Mouse (Mus musculus): ENCODE measurements around the gene Kcnip3. TPM values are rescaled to one million over a fixed set of nuclear protein-coding genes. Genes with fewer than 3 reads are reported as not detected.

Gene Kcnip3
- polyA plus RNA-seq, 1 experiment from 2014 or later: 2.2 TPM

DNA sequence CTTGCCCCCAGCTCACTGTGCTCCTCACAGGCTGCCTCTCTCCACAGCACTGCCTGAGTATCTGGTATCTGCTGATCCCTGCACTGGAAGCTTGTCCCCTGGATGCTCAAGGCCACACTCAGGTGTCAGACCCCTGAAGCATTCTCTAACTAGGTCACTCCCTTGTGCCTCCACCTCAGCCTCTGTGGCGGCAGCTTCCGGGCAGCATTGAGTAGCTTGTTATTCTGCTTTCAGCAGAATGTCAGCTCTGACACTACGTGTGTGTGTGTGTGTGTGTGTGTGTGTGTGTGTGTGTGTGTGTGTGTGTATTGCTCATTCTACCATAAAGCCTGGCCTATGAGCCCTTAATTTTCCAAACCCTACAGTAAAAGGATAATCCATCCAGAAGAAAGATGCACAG is 8.7 kb downstream of the Kcnip3 start:
- Histone ChIP-seq H3K9me3 (no peaks in the 10 kb centered on the region), H3K27me3 (ENCODE audit: insufficient read depth, poor library complexity, severe bottlenecking) (peaks cover 7% of the 10 kb centered on the region; the same call in 1 of the 2 replicates), H3K4me1 (replicated peaks) (peaks cover 38% of the 10 kb centered on the region), H3K27ac (0 out of 2 replicates have a peak overlapping the region, but pooled peaks have one; percentile 23), H3K4me3 (no peak overlapping the region), H3K36me3 (no peaks in the 10 kb centered on the region)
- 66% methylated on average over 3 of the region's 3 CpGs for WGBS
- no peak for DNase-seq (ENCODE audit: low spot score)

- Histone ChIP-seq H3K4me3 (no peak overlapping the region), H3K4me1 (replicated peaks) (peaks cover 44% of the 10 kb centered on the region), H3K27ac (peak overlapping the region; percentile 56), H3K9me3 (no peaks in the 10 kb centered on the region), H3K27me3 (ENCODE audit: insufficient read depth, poor library complexity, severe bottlenecking) (peaks cover 12% of the 10 kb centered on the region; the same call in 1 of the 2 replicates), H3K36me3 (no peaks in the 10 kb centered on the region)
- WGBS: 32% methylated on average over 4 of the region's 4 CpGs
- DNase-seq (ENCODE audit: low spot score): peak; percentile 41
Measured at GRCm38 (mm10) chr2:127511426-127511825, 10.5 kb downstream of the Kcnip3 start.

DNA sequence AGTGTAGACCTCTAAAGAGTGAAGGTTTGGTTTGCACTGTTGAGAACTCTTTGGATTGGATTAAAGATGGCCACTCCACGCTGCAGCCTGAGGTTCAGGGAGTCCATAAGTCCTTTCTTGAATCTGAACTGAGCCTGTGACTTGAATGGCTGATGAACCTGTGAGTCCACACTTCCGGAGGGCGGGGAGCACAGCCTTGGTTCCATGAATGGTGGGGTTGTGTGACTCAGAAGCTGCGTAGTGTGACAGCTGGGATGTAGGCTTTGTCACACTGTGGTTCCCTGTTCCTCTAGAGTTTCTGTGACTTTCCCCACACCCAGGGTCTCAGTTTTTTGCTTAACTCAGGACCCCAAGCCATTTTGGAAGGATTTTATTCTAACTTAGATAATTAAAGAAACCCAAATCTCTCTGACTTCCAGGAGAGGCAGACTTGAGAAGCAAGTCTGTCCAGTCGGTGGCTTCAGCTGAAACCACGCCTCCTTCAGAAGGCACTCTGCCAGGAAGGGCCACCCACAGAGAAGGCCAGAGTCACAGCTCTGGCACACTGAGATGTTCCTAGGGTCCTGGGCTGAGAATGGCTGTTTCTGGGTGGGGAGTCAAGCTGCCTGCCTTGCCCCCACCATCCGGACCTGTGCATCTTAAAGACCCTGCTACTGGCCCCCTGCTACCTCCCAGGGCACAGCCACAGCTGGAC is 13.8 kb downstream of the Kcnip3 start:
- peaks cover 53% of the 10 kb centered on the region for H3K4me1 ChIP-seq (replicated peaks)
- H3K4me3 ChIP-seq: no peak overlapping the region
- no peaks in the 10 kb centered on the region for H3K36me3 ChIP-seq
- no peak for DNase-seq (ENCODE audit: low spot score)
- H3K9me3 ChIP-seq: no peaks in the 10 kb centered on the region
- 63% methylated on average over 7 of the region's 7 CpGs for WGBS
- peaks cover 29% of the 10 kb centered on the region for H3K27me3 ChIP-seq (ENCODE audit: insufficient read depth, poor library complexity, severe bottlenecking)
- no peak overlapping the region for H3K27ac ChIP-seq

DNA sequence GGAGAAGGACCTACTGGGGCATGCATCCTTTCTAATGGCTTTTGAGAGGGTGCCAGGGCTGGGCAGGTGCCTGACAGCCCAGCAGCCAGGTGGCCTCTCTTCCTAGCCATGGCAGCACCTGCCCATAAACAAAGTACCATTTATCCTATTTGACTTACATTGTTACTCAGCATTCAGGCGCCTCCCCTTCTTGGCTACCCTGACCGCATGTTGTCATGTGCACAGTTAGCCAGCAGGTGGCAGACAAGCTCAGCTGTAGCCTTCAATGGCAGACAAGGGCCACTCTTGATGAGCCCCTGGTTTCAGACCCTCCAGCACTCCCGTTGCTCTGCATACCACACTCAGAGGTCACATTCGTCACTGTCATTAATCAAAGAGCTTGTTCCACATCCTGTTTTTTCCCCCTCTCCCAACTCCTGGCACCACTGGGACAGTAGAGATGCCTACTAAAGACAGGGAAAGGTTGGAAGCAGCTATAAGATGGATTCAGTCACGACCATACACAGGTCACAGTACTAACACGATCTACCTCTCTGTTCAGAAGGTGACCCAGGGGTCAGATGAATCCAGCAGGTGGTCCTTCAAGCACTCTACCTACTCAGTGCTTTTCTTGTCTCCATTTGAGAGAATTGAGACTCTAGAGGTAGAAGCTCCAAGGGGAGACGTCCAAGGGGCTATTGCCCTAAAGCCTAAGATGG is 14.7 kb downstream of the Kcnip3 start:
- H3K36me3 ChIP-seq: no peaks in the 10 kb centered on the region
- H3K27me3 ChIP-seq (ENCODE audit: insufficient read depth, poor library complexity, severe bottlenecking): peaks cover 29% of the 10 kb centered on the region
- DNase-seq (ENCODE audit: low spot score): peak; percentile 86
- H3K27ac ChIP-seq: no peak overlapping the region
- 31% methylated on average over 7 of the region's 7 CpGs for WGBS
- H3K4me3 ChIP-seq: no peak overlapping the region
- no peaks in the 10 kb centered on the region for H3K9me3 ChIP-seq
- H3K4me1 ChIP-seq (replicated peaks): peaks cover 47% of the 10 kb centered on the region

GRCm38 (mm10) chr2:127506131-127506632 is 15.7 kb downstream of the Kcnip3 start:
- Histone ChIP-seq H3K27ac (no peak overlapping the region), H3K9me3 (no peaks in the 10 kb centered on the region), H3K4me1 (replicated peaks) (peaks cover 36% of the 10 kb centered on the region), H3K4me3 (no peak overlapping the region), H3K27me3 (ENCODE audit: insufficient read depth, poor library complexity, severe bottlenecking) (peaks cover 29% of the 10 kb centered on the region), H3K36me3 (no peaks in the 10 kb centered on the region)
- WGBS: 86% methylated on average over 6 of the region's 6 CpGs
- DNase-seq (ENCODE audit: low spot score): no peak

GRCm38 (mm10) chr2:127505196-127505595 is 16.7 kb downstream of the Kcnip3 start:
- H3K36me3 ChIP-seq: no peaks in the 10 kb centered on the region
- peaks cover 26% of the 10 kb centered on the region for H3K4me1 ChIP-seq (replicated peaks)
- H3K27ac ChIP-seq: 0 out of 2 replicates have a peak overlapping the region, but pooled peaks have one; percentile 18
- whole genome bisulfite sequencing: 77% methylated on average over 4 of the region's 4 CpGs
- no peak overlapping the region for H3K4me3 ChIP-seq
- DNase-seq (ENCODE audit: low spot score): no peak
- H3K9me3 ChIP-seq: no peaks in the 10 kb centered on the region
- H3K27me3 ChIP-seq (ENCODE audit: insufficient read depth, poor library complexity, severe bottlenecking): peaks cover 29% of the 10 kb centered on the region

DNA sequence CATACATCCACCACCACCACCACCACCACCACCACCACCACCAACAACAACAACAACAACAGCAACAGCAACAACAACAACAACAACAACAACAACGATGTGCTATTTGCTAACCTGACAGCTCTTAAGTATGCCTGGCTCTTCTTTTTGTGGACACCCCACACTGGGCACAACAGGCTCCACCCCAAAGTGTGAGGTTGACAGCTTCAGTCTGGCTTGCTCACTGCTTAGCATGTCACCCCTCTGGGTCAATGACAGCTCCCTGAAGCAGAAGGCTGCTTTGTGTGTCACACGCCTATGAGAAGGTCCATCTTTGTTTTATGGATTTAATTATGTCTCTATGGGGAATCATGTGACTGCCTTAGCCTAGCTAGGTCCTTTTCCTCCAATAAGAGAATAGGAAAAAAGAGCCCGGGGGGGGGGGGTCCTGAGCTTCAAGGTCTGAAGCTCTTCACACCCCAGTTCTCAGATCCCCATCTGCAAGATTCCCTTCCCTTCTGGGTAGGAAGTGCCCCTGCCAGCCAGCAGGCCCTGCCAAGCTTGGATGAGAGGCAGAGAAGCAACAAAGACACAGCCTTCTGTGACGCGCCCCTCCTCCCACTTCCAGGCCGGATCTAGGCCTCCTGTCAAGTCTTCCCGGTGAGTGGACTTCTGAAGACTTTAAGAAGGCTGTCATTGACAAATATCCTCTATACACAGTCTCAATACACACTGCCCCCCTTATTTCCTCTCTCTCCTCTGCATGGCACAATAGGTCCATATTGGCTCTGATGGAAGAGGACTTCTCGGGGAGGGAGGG is 17.9 kb downstream of the Kcnip3 start:
- Histone ChIP-seq H3K4me1 (replicated peaks) (peaks cover 26% of the 10 kb centered on the region), H3K36me3 (no peaks in the 10 kb centered on the region), H3K4me3 (no peak overlapping the region), H3K27me3 (ENCODE audit: insufficient read depth, poor library complexity, severe bottlenecking) (peaks cover 24% of the 10 kb centered on the region), H3K27ac (peak overlapping the region; percentile 53; the same call in 1 of the 2 replicates), H3K9me3 (no peaks in the 10 kb centered on the region)
- DNase-seq (ENCODE audit: low spot score): no peak
- WGBS: 56% methylated on average over 8 of the region's 8 CpGs

DNA sequence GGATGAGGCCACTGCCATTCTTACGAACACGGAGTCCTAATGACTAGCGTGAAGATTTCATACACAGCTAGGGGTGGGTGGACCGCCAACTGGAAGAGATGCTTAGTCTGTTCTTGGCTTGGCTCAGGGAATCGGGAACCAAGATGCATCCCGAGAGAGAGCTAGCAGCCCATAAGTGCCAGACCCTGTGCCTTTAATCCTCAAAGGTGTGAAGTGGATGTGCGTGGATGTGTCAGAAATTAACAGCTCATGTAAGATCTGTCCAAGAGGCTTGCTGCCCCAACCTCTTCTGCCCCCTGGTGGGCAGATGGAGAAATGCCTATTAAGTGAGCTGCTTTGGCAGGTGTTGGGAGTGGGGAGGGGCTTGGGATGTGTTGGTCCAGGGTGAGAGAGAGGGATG is 20.8 kb downstream of the Kcnip3 start:
- H3K9me3 ChIP-seq: no peaks in the 10 kb centered on the region
- H3K27me3 ChIP-seq (ENCODE audit: insufficient read depth, poor library complexity, severe bottlenecking): peaks cover 16% of the 10 kb centered on the region
- no peak overlapping the region for H3K4me3 ChIP-seq
- peak; percentile 46 for DNase-seq (ENCODE audit: low spot score)
- no peaks in the 10 kb centered on the region for H3K36me3 ChIP-seq
- 66% methylated on average over 7 of the region's 7 CpGs for WGBS
- no peak overlapping the region for H3K27ac ChIP-seq
- peaks cover 11% of the 10 kb centered on the region for H3K4me1 ChIP-seq (replicated peaks)

GRCm38 (mm10) chr2:127498750-127499149 is 23.1 kb downstream of the Kcnip3 start:
- peaks cover under 1% of the 10 kb centered on the region; the same call in 1 of the 2 replicates for H3K4me1 ChIP-seq (replicated peaks)
- H3K9me3 ChIP-seq: no peaks in the 10 kb centered on the region
- no peak for DNase-seq (ENCODE audit: low spot score)
- no peaks in the 10 kb centered on the region for H3K36me3 ChIP-seq
- H3K27me3 ChIP-seq (ENCODE audit: insufficient read depth, poor library complexity, severe bottlenecking): peaks cover 8% of the 10 kb centered on the region; the same call in 1 of the 2 replicates
- 74% methylated on average over 8 of the region's 8 CpGs for WGBS
- no peak overlapping the region for H3K27ac ChIP-seq
- no peak overlapping the region for H3K4me3 ChIP-seq

- Histone ChIP-seq H3K27me3 (ENCODE audit: insufficient read depth, poor library complexity, severe bottlenecking) (peaks cover 8% of the 10 kb centered on the region; the same call in 1 of the 2 replicates), H3K36me3 (no peaks in the 10 kb centered on the region)
- WGBS: 65% methylated on average over 1 of the region's 1 CpGs
Measured at GRCm38 (mm10) chr2:127496321-127496720, 25.6 kb downstream of the Kcnip3 start.

DNA sequence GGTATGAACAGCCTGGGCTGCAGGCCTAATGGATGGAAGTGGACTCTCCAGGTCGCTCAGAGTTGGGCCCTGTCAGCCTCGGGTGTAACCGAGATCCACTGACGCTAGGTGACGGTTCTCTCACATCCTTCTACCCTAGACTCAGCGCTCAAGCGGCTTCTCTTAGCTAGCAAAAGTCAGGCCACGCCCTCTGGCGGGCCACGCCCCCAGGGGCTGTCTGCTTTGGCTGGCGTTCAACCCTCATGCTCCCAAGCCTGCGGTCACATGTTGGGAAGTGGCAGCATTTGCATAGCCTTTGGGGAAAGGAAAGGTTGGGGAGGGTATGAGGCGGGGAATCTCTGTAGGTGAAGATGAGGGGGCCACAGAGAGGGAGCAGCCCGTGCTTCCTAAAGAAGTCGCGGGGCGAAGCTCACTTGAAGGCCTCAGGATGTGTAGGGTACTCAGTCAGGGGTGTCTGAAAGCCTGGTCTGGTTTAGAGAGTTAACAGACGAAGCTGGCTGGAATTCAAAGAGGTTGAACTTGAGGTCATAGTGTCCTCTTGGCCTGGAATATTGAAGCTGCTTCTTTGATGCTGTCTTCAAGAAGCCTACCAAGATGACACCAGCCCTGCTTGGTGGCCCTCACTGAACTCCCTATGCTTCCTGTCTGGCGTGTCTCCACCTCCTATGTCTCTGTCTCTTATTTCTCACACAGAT is 37.3 kb downstream of the Kcnip3 start:
- peak overlapping the region; percentile 35 for H3K4me3 ChIP-seq
- no peaks in the 10 kb centered on the region for H3K9me3 ChIP-seq
- H3K4me1 ChIP-seq (replicated peaks): peaks cover 38% of the 10 kb centered on the region
- peaks cover 75% of the 10 kb centered on the region for H3K27me3 ChIP-seq (ENCODE audit: insufficient read depth, poor library complexity, severe bottlenecking)
- H3K27ac ChIP-seq: no peak overlapping the region
- 7% methylated on average over 19 of the region's 19 CpGs for WGBS
- H3K36me3 ChIP-seq: no peaks in the 10 kb centered on the region
- DNase-seq (ENCODE audit: low spot score): peak; percentile 75

More at GRCm38 (mm10) chr2:127496321-127496720, 25.6 kb downstream of the Kcnip3 start:
- Histone ChIP-seq H3K9me3 (no peaks in the 10 kb centered on the region), H3K4me3 (no peak overlapping the region), H3K27ac (no peak overlapping the region), H3K4me1 (replicated peaks) (no peaks in the 10 kb centered on the region)
- no peak for DNase-seq (ENCODE audit: low spot score)

DNA sequence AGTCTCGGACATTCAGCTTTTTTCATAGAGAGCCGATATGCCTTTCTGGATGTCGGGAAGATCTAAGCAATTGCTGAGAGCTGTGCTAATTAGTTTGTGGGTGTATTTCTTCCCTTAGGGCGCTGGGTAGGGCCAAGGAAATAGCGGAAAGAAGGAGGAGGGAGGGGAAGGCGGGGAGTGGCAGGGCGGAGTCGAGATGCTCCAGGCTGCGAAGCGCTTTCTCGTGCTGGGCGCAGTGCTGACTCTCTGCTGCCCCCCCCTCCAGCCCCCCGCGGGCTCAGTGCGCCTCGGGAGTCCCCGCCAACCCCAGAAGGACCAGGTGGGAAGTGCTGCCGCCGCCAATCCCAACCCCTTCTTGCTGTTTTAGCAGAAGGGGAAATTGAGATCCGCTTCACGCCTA is 38.9 kb downstream of the Kcnip3 start:
- peaks cover 91% of the 10 kb centered on the region for H3K27me3 ChIP-seq (ENCODE audit: insufficient read depth, poor library complexity, severe bottlenecking)
- no peak overlapping the region for H3K27ac ChIP-seq
- no peaks in the 10 kb centered on the region for H3K9me3 ChIP-seq
- WGBS: 1% methylated on average over 21 of the region's 21 CpGs
- DNase-seq (ENCODE audit: low spot score): peak; percentile 19
- H3K4me3 ChIP-seq: peak overlapping the region; percentile 60
- H3K4me1 ChIP-seq (replicated peaks): peaks cover 38% of the 10 kb centered on the region
- no peaks in the 10 kb centered on the region for H3K36me3 ChIP-seq

Measured in hindbrain, embryonic 10.5 days (tissue).